Mouse (Mus musculus): ENCODE results near the gene Mlst8. TPM values are rescaled to one million over a fixed set of nuclear protein-coding genes. Genes with fewer than 3 reads are reported as not detected.

Mlst8 gene
- polyA plus RNA-seq, 1 experiment from 2014 or later = 36.0 TPM

DNA sequence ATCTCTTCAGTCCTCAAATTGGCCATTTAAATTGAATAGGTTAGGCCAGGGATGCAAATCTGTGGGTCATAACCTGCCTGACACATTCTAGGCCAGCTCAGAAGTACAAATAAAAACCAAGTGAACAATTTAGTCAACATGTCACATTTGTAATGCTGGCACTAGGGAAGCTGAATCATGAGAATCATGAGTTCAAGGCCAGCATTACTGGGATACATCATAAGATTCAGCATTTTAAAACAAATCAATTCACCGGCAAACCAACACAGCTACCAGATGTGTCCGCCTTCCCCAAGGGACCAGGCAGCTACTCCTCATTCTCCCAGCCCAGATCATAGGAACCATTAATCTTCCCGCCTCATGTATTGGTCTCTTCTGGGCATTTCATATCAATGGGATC, 4.6 kb upstream of the Mlst8 start:
- no peak for DNase-seq (ENCODE audit: low spot score)
- 77% methylated on average over 3 of the region's 3 CpGs for WGBS
- H3K4me1 ChIP-seq (replicated peaks) = peaks cover 26% of the 10 kb centered on the region
- peaks cover 23% of the 10 kb centered on the region for H3K27me3 ChIP-seq (ENCODE audit: insufficient read depth, poor library complexity, severe bottlenecking)
- no peak overlapping the region for H3K4me3 ChIP-seq
- H3K36me3 ChIP-seq = no peaks in the 10 kb centered on the region
- H3K27ac ChIP-seq = no peak overlapping the region
- no peaks in the 10 kb centered on the region for H3K9me3 ChIP-seq

- H3K4me1 ChIP-seq (replicated peaks) = peaks cover 31% of the 10 kb centered on the region
- no peak for DNase-seq (ENCODE audit: low spot score)
- H3K27ac ChIP-seq = no peak overlapping the region
- H3K4me3 ChIP-seq = no peak overlapping the region
- peaks cover 2% of the 10 kb centered on the region; the same call in 1 of the 2 replicates for H3K27me3 ChIP-seq (ENCODE audit: insufficient read depth, poor library complexity, severe bottlenecking)
- no peaks in the 10 kb centered on the region for H3K9me3 ChIP-seq
- 94% methylated on average over 20 of the region's 20 CpGs for WGBS
- H3K36me3 ChIP-seq = peaks cover 16% of the 10 kb centered on the region
These were observed 2.3 kb upstream of the Mlst8 start for GRCm38 (mm10) chr17:24481027-24481815.

DNA sequence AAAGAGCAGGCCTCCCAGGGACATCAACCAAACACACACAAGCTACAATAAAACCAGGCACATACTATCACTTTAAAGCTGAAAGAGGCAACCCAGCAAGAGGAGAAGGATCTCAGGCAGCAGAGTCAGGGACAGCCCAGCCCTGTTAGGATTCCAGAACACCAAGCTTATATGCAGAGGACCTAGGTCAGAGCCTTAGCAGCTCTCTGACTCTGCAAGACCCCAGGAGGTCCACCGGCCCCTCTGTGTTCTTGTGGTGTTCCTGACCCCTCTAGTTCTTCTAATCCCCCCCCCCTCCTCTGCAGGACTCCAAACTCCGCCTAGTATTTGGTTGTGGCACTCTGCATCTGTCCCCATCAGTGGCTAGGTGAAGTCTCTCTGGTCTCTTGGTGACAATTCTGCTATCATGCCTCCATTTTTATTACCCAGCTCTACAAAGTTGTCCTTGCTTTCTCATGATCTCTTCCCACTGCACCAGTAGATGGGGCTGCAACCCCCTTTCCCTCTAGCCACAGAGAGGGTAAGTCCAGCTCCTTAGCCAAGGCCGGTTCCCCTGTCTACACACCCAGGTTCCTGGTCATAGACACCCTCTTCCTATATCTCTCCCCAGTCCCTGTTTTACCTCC, 1.4 kb upstream of the Mlst8 start:
- H3K36me3 ChIP-seq = peaks cover 25% of the 10 kb centered on the region
- no peaks in the 10 kb centered on the region for H3K27me3 ChIP-seq (ENCODE audit: insufficient read depth, poor library complexity, severe bottlenecking)
- H3K4me3 ChIP-seq = peak overlapping the region; percentile 82
- H3K4me1 ChIP-seq (replicated peaks) = peaks cover 26% of the 10 kb centered on the region
- 46% methylated on average over 3 of the region's 3 CpGs for WGBS
- H3K27ac ChIP-seq = peak overlapping the region; percentile 29; the same call in 1 of the 2 replicates
- H3K9me3 ChIP-seq = no peaks in the 10 kb centered on the region
- no peak for DNase-seq (ENCODE audit: low spot score)

GRCm38 (mm10) chr17:24479431-24479830, 553 bp upstream of the Mlst8 start:
- no peak for DNase-seq (ENCODE audit: low spot score)
- Histone ChIP-seq H3K27me3 (ENCODE audit: insufficient read depth, poor library complexity, severe bottlenecking) (no peaks in the 10 kb centered on the region), H3K27ac (peak overlapping the region; percentile 99), H3K36me3 (peaks cover 34% of the 10 kb centered on the region), H3K4me1 (replicated peaks) (peaks cover 24% of the 10 kb centered on the region), H3K4me3 (peak overlapping the region; percentile 82), H3K9me3 (no peaks in the 10 kb centered on the region)
- 36% methylated on average over 1 of the region's 1 CpGs for WGBS

- Histone ChIP-seq H3K27me3 (ENCODE audit: insufficient read depth, poor library complexity, severe bottlenecking) (no peaks in the 10 kb centered on the region), H3K4me1 (replicated peaks) (peaks cover 33% of the 10 kb centered on the region), H3K36me3 (peaks cover 46% of the 10 kb centered on the region), H3K9me3 (no peaks in the 10 kb centered on the region), H3K4me3 (peak overlapping the region; percentile 82), H3K27ac (peak overlapping the region; percentile 99)
- DNase-seq (ENCODE audit: low spot score) = no peak
- 53% methylated on average over 11 of the region's 11 CpGs for WGBS
These were observed 785 bp downstream of the Mlst8 start for GRCm38 (mm10) chr17:24477985-24478600.

GRCm38 (mm10) chr17:24477053-24477984, 1.6 kb downstream of the Mlst8 start:
- Histone ChIP-seq H3K27ac (no peak overlapping the region), H3K27me3 (ENCODE audit: insufficient read depth, poor library complexity, severe bottlenecking) (no peaks in the 10 kb centered on the region), H3K36me3 (peaks cover 54% of the 10 kb centered on the region), H3K4me3 (peak overlapping the region; percentile 82; the same call in 1 of the 2 replicates), H3K4me1 (replicated peaks) (peaks cover 41% of the 10 kb centered on the region), H3K9me3 (no peaks in the 10 kb centered on the region)
- no peak for DNase-seq (ENCODE audit: low spot score)
- WGBS = 93% methylated on average over 20 of the region's 20 CpGs

GRCm38 (mm10) chr17:24476022-24476776, 2.7 kb downstream of the Mlst8 start:
- no peak for DNase-seq (ENCODE audit: low spot score)

GRCm38 (mm10) chr17:24475586-24475985, 3.3 kb downstream of the Mlst8 start:
- H3K27ac ChIP-seq = no peak overlapping the region
- H3K9me3 ChIP-seq = no peaks in the 10 kb centered on the region
- WGBS = 92% methylated on average over 6 of the region's 6 CpGs
- H3K36me3 ChIP-seq = peaks cover 59% of the 10 kb centered on the region
- peaks cover 59% of the 10 kb centered on the region for H3K4me1 ChIP-seq (replicated peaks)
- H3K27me3 ChIP-seq (ENCODE audit: insufficient read depth, poor library complexity, severe bottlenecking) = no peaks in the 10 kb centered on the region
- DNase-seq (ENCODE audit: low spot score) = no peak
- H3K4me3 ChIP-seq = no peak overlapping the region

More at GRCm38 (mm10) chr17:24476022-24476776, 2.7 kb downstream of the Mlst8 start:
- no peak overlapping the region for H3K4me3 ChIP-seq
- H3K27me3 ChIP-seq (ENCODE audit: insufficient read depth, poor library complexity, severe bottlenecking) = no peaks in the 10 kb centered on the region
- H3K27ac ChIP-seq = no peak overlapping the region
- peaks cover 59% of the 10 kb centered on the region for H3K36me3 ChIP-seq
- peaks cover 52% of the 10 kb centered on the region for H3K4me1 ChIP-seq (replicated peaks)
- WGBS = 92% methylated on average over 10 of the region's 10 CpGs
- no peaks in the 10 kb centered on the region for H3K9me3 ChIP-seq

DNA sequence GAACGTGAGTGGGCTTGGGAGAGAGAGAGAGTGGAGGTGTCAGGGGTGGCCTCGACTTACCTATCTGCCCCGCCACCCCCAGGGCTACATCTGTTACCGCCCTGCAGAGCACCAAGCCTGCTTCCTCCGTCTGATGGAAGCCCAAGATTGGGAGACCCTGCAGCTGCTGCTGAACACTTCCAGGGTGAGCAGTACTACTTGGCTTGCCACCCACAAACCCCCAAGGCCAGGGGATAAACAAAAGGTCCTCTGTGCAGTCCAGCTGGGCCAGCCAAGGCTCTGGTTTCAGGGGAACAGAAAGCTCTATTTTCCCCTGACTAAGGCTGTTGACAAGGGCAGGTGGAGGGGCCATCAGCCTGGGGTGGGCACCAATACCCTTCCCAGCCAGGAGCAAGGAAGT, 4.3 kb downstream of the Mlst8 start:
- Histone ChIP-seq H3K36me3 (peaks cover 59% of the 10 kb centered on the region), H3K4me1 (replicated peaks) (peaks cover 50% of the 10 kb centered on the region), H3K4me3 (no peak overlapping the region), H3K27me3 (ENCODE audit: insufficient read depth, poor library complexity, severe bottlenecking) (no peaks in the 10 kb centered on the region), H3K27ac (peak overlapping the region; percentile 66; the same call in 1 of the 2 replicates), H3K9me3 (no peaks in the 10 kb centered on the region)
- DNase-seq (ENCODE audit: low spot score) = no peak
- 66% methylated on average over 5 of the region's 5 CpGs for WGBS

- peaks cover 59% of the 10 kb centered on the region for H3K36me3 ChIP-seq
- H3K4me1 ChIP-seq (replicated peaks) = peaks cover 50% of the 10 kb centered on the region
- DNase-seq (ENCODE audit: low spot score) = peak; percentile 17
- WGBS = 78% methylated on average over 6 of the region's 6 CpGs
- H3K4me3 ChIP-seq = peak within 1 kb of the TSS; percentile 96
- H3K27ac ChIP-seq = peak within 1 kb of the TSS; percentile 66
- H3K27me3 ChIP-seq (ENCODE audit: insufficient read depth, poor library complexity, severe bottlenecking) = no peaks in the 10 kb centered on the region
- no peaks in the 10 kb centered on the region for H3K9me3 ChIP-seq
These were observed 5.1 kb downstream of the Mlst8 start, which contains the start of gene Bricd5 for GRCm38 (mm10) chr17:24473612-24474275. Bricd5 (plus strand) TSS chr17:24473884.

GRCm38 (mm10) chr17:24472512-24472911, 6.4 kb downstream of the Mlst8 start:
- H3K27ac ChIP-seq = no peak overlapping the region
- no peaks in the 10 kb centered on the region for H3K9me3 ChIP-seq
- DNase-seq (ENCODE audit: low spot score) = no peak
- peaks cover 40% of the 10 kb centered on the region for H3K4me1 ChIP-seq (replicated peaks)
- H3K36me3 ChIP-seq = peaks cover 56% of the 10 kb centered on the region
- peak overlapping the region; percentile 96 for H3K4me3 ChIP-seq
- H3K27me3 ChIP-seq (ENCODE audit: insufficient read depth, poor library complexity, severe bottlenecking) = no peaks in the 10 kb centered on the region
- WGBS = 95% methylated on average over 4 of the region's 4 CpGs
